Mouse (Mus musculus) lung, embryonic 15.5 days (tissue): ENCODE results near the gene Cyth4. TPM values are rescaled to one million over a fixed set of nuclear protein-coding genes. Genes with fewer than 3 reads are reported as not detected.

Source experiments
- polyA plus RNA-seq: library from polyadenylated mRNA; unstranded; fragments of >200 nt; fragmentation: Nextera tagmentation; extraction: Ambion mirVana; gene quantifications from 2 replicates; pipeline ENCODE4 v1.2.1, GENCODE M21; 2015

The Cyth4 gene
- polyA plus RNA-seq, 1 experiment from 2014 or later: 13.0 TPM

Other genes starting within 250 kb of the Cyth4 start
- not detected in 2 replicates for gene Tex33, start 201.1 kb upstream of the Cyth4 start, polyA plus RNA-seq
- gene Tst, start 191.1 kb upstream of the Cyth4 start, polyA plus RNA-seq: 81.1 and 88.7 TPM in 2 replicates
- gene Mpst, start 190.6 kb upstream of the Cyth4 start, polyA plus RNA-seq: 3.3 and 4.1 TPM in 2 replicates
- gene Kctd17, start 168.5 kb upstream of the Cyth4 start, polyA plus RNA-seq: 46.9 and 49.5 TPM in 2 replicates
- 0.06 and 0.20 TPM in 2 replicates for gene Tmprss6, start 128.4 kb upstream of the Cyth4 start, polyA plus RNA-seq
- 0.25 and 1.3 TPM in 2 replicates for gene Il2rb, start 101.8 kb upstream of the Cyth4 start, polyA plus RNA-seq
- gene C1qtnf6, start 65.6 kb upstream of the Cyth4 start, polyA plus RNA-seq: 31.1 and 33.1 TPM in 2 replicates
- 0.05 TPM in 1 of 2 replicates, not detected in the other for gene Sstr3, start 52.4 kb upstream of the Cyth4 start, polyA plus RNA-seq
- 17.5 and 27.3 TPM in 2 replicates for gene Rac2, start 24.3 kb upstream of the Cyth4 start, polyA plus RNA-seq
- 0.06 and 0.08 TPM in 2 replicates for gene Elfn2, start 121.7 kb downstream of the Cyth4 start, polyA plus RNA-seq
- gene Mfng, start 176.4 kb downstream of the Cyth4 start, polyA plus RNA-seq: 42.1 and 45.0 TPM in 2 replicates
- 7.1 and 7.6 TPM in 2 replicates for gene Card10, start 206.0 kb downstream of the Cyth4 start, polyA plus RNA-seq
- gene Cdc42ep1, start 245.6 kb downstream of the Cyth4 start, polyA plus RNA-seq: 105 and 109 TPM in 2 replicates